Mouse (Mus musculus) MEL (cell line): Measurements from ENCODE around the gene Pigm. TPM values are rescaled to one million over a fixed set of nuclear protein-coding genes. Genes with fewer than 3 reads are reported as not detected.

Experiments used
- DNase-seq: peaks from one replicate; pipeline ENCODE4 v3.0.0; 2011; ENCODE audit warnings: low read depth, low spot score
- H3K27ac ChIP-seq: 2 replicates; pipeline ENCODE4 v1.5.1; 2012; ENCODE audit warnings: low read depth, mild to moderate bottlenecking, control low read depth, low read length, moderate library complexity; ENCODE audit not compliant: control insufficient read depth
- H3K27me3 ChIP-seq, 2 experiments: fragments of 150-350 bp in 1 of 2; sonication (generic) in 1 of 2; 2 replicates each; pipeline ENCODE4 v1.6.1; 2012; ENCODE audit warnings: low read length in 2 of 2, mild to moderate bottlenecking in 2 of 2, improper control_type of control experiment in 1 of 2, moderate library complexity in 1 of 2; ENCODE audit not compliant: insufficient read depth in 2 of 2, control insufficient read depth in 1 of 2
- H3K36me3 ChIP-seq, 2 experiments: 2 replicates each; pipeline ENCODE4 v1.6.1; 2012 to 2014; ENCODE audit warnings: low read length in 2 of 2, improper control_type of control experiment in 1 of 2, inconsistent platforms in 1 of 2, mild to moderate bottlenecking in 1 of 2; ENCODE audit not compliant: insufficient read depth in 2 of 2, control insufficient read depth in 1 of 2
- H3K4me1 ChIP-seq, 2 experiments: fragments of 150-350 bp in 1 of 2; sonication (generic) in 1 of 2; 2 replicates each; pipeline ENCODE4 v1.6.1; 2012; ENCODE audit warnings: low read length in 2 of 2, improper control_type of control experiment in 1 of 2, mild to moderate bottlenecking in 1 of 2; ENCODE audit not compliant: insufficient read depth in 2 of 2, control insufficient read depth in 1 of 2
- H3K4me3 ChIP-seq, 2 experiments: fragments of 150-350 bp in 1 of 2; sonication (generic) in 1 of 2; 2 replicates each; pipeline ENCODE4 v1.5.1; 2012; ENCODE audit warnings: low read depth in 2 of 2, low read length in 2 of 2, mild to moderate bottlenecking in 2 of 2, moderate library complexity in 2 of 2, control low read depth in 1 of 2, improper control_type of control experiment in 1 of 2; ENCODE audit not compliant: control insufficient read depth in 1 of 2, insufficient read depth in 1 of 2
- H3K79me2 ChIP-seq: 2 replicates; pipeline ENCODE4 v1.6.1; 2012; ENCODE audit warnings: mild to moderate bottlenecking, low read length, moderate library complexity; ENCODE audit not compliant: control insufficient read depth, poor library complexity, insufficient read depth
- H3K9ac ChIP-seq: 2 replicates; pipeline ENCODE4 v1.6.1; 2012; ENCODE audit warnings: low read depth, mild to moderate bottlenecking, control low read depth, low read length, moderate library complexity; ENCODE audit not compliant: control insufficient read depth, poor library complexity, severe bottlenecking
- H3K9me3 ChIP-seq: fragments of 150-350 bp; sonication (generic); replicated peaks from 2 replicates; pipeline ENCODE4 v1.6.1; 2012; ENCODE audit warnings: mild to moderate bottlenecking, low read length, improper control_type of control experiment, moderate library complexity; ENCODE audit not compliant: insufficient read depth
- CTCF ChIP-seq, 3 experiments: IDR thresholded peaks in 2 of 3; conservative IDR thresholded peaks in 1 of 3; 2 replicates each; pipeline ENCODE4 v1.5.1; 2011 to 2012; ENCODE audit warnings: low read length in 3 of 3, low read depth in 2 of 3, mild to moderate bottlenecking in 2 of 3, improper control_type of control experiment in 1 of 3, inconsistent platforms in 1 of 3, mixed read lengths in 1 of 3, moderate library complexity in 1 of 3; ENCODE audit not compliant: control insufficient read depth in 1 of 3, insufficient read depth in 1 of 3, poor library complexity in 1 of 3, severe bottlenecking in 1 of 3
- EP300 ChIP-seq, 2 experiments: IDR thresholded peaks; 2 replicates each; pipeline ENCODE4 v1.6.1; 2011; ENCODE audit warnings: improper control_type of control experiment in 2 of 2, low read length in 2 of 2, low read depth in 1 of 2, mild to moderate bottlenecking in 1 of 2
- ETS1 ChIP-seq: IDR thresholded peaks from 2 replicates; pipeline ENCODE4 v1.6.1; 2012; ENCODE audit warnings: low read depth, mild to moderate bottlenecking, inconsistent platforms, low read length, improper control_type of control experiment, moderate library complexity
- GABPA ChIP-seq: IDR thresholded peaks from 2 replicates; pipeline ENCODE4 v1.6.1; 2012; ENCODE audit warnings: low read depth, mild to moderate bottlenecking, inconsistent platforms, low read length, improper control_type of control experiment, moderate library complexity
- GATA1 ChIP-seq: IDR thresholded peaks from 2 replicates; pipeline ENCODE4 v1.6.1; 2011; ENCODE audit warnings: low read depth, low read length, improper control_type of control experiment
- KAT2A ChIP-seq: conservative IDR thresholded peaks from 2 replicates; pipeline ENCODE4 v1.6.1; 2012; ENCODE audit warnings: low read depth, low read length, improper control_type of control experiment, inconsistent platforms
- MAFK ChIP-seq: IDR thresholded peaks from 2 replicates; pipeline ENCODE4 v1.6.1; 2011; ENCODE audit warnings: low read depth, mild to moderate bottlenecking, low read length, improper control_type of control experiment, borderline replicate concordance
- MEF2A ChIP-seq: IDR thresholded peaks from 2 replicates; pipeline ENCODE4 v1.6.1; 2014; ENCODE audit warnings: low read depth, mild to moderate bottlenecking, inconsistent platforms, low read length, improper control_type of control experiment; ENCODE audit not compliant: poor library complexity, insufficient replicate concordance, severe bottlenecking; ENCODE audit errors: extremely low read depth
- POLR2AphosphoS5 ChIP-seq: IDR thresholded peaks from 2 replicates; pipeline ENCODE4 v1.6.1; 2012; ENCODE audit warnings: low read depth, borderline replicate concordance, mild to moderate bottlenecking, inconsistent platforms, low read length, moderate library complexity, mixed read lengths
- RAD21 ChIP-seq: IDR thresholded peaks from 2 replicates; pipeline ENCODE4 v1.6.1; 2011; ENCODE audit warnings: mild to moderate bottlenecking, low read depth, low read length, improper control_type of control experiment
- RCOR1 ChIP-seq: IDR thresholded peaks from 2 replicates; pipeline ENCODE4 v1.6.1; 2012; ENCODE audit warnings: low read depth, mild to moderate bottlenecking, inconsistent platforms, low read length, improper control_type of control experiment
- SMC3 ChIP-seq: IDR thresholded peaks from 2 replicates; pipeline ENCODE4 v1.6.1; 2011; ENCODE audit warnings: low read depth, low read length, improper control_type of control experiment
- TAL1 ChIP-seq: IDR thresholded peaks from 2 replicates; pipeline ENCODE4 v1.6.1; 2012; ENCODE audit warnings: mild to moderate bottlenecking, inconsistent platforms, low read length, moderate library complexity, mixed read lengths
- TBP ChIP-seq: IDR thresholded peaks from 2 replicates; pipeline ENCODE4 v1.8.0; 2011; ENCODE audit warnings: low read depth, low read length, improper control_type of control experiment
- TCF12 ChIP-seq: IDR thresholded peaks from 2 replicates; pipeline ENCODE4 v1.6.1; 2014; ENCODE audit warnings: low read depth, mild to moderate bottlenecking, inconsistent platforms, low read length, improper control_type of control experiment, moderate library complexity
- ZMIZ1 ChIP-seq: IDR thresholded peaks from 2 replicates; pipeline ENCODE4 v1.6.1; 2012; ENCODE audit warnings: low read depth, mild to moderate bottlenecking, inconsistent platforms, low read length, improper control_type of control experiment, moderate library complexity
- polyA plus RNA-seq, 2 experiments: library from polyadenylated mRNA; stranded (reverse) in 1 of 2; unstranded in 1 of 2; fragments of >175 nt in 1 of 2; fragments of >200 nt in 1 of 2; gene quantifications; 2 replicates each; pipeline versions ENCODE4 v1.2.1 to v1.2.4; 2012; ENCODE audit warnings: low replicate concordance in 2 of 2, low read depth in 1 of 2; ENCODE audit not compliant: insufficient read length in 2 of 2, insufficient read depth in 1 of 2, missing spikeins in 1 of 2
- total RNA-seq: library from RNA; depleted of rRNA; stranded (reverse); fragments of 300-350 nt; gene quantifications from 2 replicates; pipeline ENCODE4 v1.2.3, GENCODE M21; 2012

The Pigm gene
- total and polyA plus RNA-seq, 3 experiments = 8.6 to 11.3 TPM; not detected in 1

GRCm38 (mm10) chr1:172358341-172358740 lies 18.0 kb upstream of the Pigm start:
- peaks cover 0 to 9% of the 10 kb centered on the region in 2 experiments; a peak in 3 of 4 replicates for H3K27me3 ChIP-seq

GRCm38 (mm10) chr1:172364684-172365083 lies 11.7 kb upstream of the Pigm start:
- Histone ChIP-seq H3K79me2 (no peaks in the 10 kb centered on the region), H3K4me3 (peak overlapping the region; percentile 49 to 71), H3K27ac (no peak overlapping the region), H3K4me1 (peaks cover 0 to 4% of the 10 kb centered on the region in 2 experiments; a peak in 2 of 4 replicates), H3K36me3 (no peaks in the 10 kb centered on the region), H3K27me3 (no peaks in the 10 kb centered on the region; a peak in 1 of 4 replicates), H3K9ac (peak overlapping the region; percentile 55), H3K9me3 (no peaks in the 10 kb centered on the region)
- DNase-seq = peak; percentile 91
- TF ChIP-seq CTCF (IDR thresholded peaks at IDR 0.05 in 2 of 3, conservative IDR thresholded peaks at IDR 0.05 in 1 of 3; ENCODE audit: control insufficient read depth in 1 of 3, insufficient read depth in 1 of 3, low read depth in 2 of 3, low read length in 3 of 3, poor library complexity in 1 of 3, severe bottlenecking in 1 of 3) (peak; percentile 87 to 91 (median 89)), GATA1 (peak; percentile 50), ETS1 (peak; percentile 79), GABPA (no peak), TCF12 (0 out of 2 replicates have a peak, but pooled peaks have one; percentile 47), MEF2A (no peak), TBP (peak; percentile 24; the same call in 1 of the 2 replicates), RAD21 (peak; percentile 64), TAL1 (peak; percentile 80), SMC3 (peak; percentile 51), EP300 (IDR thresholded peaks at IDR 0.05; ENCODE audit: low read depth in 1 of 2, low read length in 2 of 2) (peak in 1 of 2 experiments; percentile 63; a peak in 3 of 4 replicates), POLR2AphosphoS5 (no peak)

More at GRCm38 (mm10) chr1:172358341-172358740, 18.0 kb upstream of the Pigm start:
- no peaks in the 10 kb centered on the region for H3K9me3 ChIP-seq
- no peak overlapping the region for H3K9ac ChIP-seq
- no peaks in the 10 kb centered on the region for H3K4me1 ChIP-seq
- no peak overlapping the region for H3K27ac ChIP-seq
- H3K79me2 ChIP-seq = no peaks in the 10 kb centered on the region
- no peak for TF ChIP-seq TCF12
- no peak for TF ChIP-seq RCOR1
- TF ChIP-seq CTCF (IDR thresholded peaks at IDR 0.05 in 2 of 3, conservative IDR thresholded peaks at IDR 0.05 in 1 of 3; ENCODE audit: control insufficient read depth in 1 of 3, insufficient read depth in 1 of 3, low read depth in 2 of 3, low read length in 3 of 3, poor library complexity in 1 of 3, severe bottlenecking in 1 of 3) = no peak
- no peak for TF ChIP-seq ZMIZ1
- TF ChIP-seq TBP = no peak
- TF ChIP-seq EP300 (IDR thresholded peaks at IDR 0.05; ENCODE audit: low read depth in 1 of 2, low read length in 2 of 2) = no peak
- TF ChIP-seq MAFK = no peak
- TF ChIP-seq KAT2A = no peak
- TF ChIP-seq SMC3 = no peak
- H3K4me3 ChIP-seq = no peak overlapping the region
- DNase-seq = no peak
- no peaks in the 10 kb centered on the region for H3K36me3 ChIP-seq
